Mouse (Mus musculus): ENCODE data around the gene Pbld2.
"Not testable (repeated sequence)": the region's sequence is repeated elsewhere in the genome, so short reads cannot be mapped to it uniquely, and the experiment has no call there.

Gene Pbld2

GRCm38 (mm10) chr10:63025491-63026011, 1.4 kb downstream of the Pbld2 start:
- DNase-seq (ENCODE audit: extremely low spot score) = peak; percentile 53

DNA sequence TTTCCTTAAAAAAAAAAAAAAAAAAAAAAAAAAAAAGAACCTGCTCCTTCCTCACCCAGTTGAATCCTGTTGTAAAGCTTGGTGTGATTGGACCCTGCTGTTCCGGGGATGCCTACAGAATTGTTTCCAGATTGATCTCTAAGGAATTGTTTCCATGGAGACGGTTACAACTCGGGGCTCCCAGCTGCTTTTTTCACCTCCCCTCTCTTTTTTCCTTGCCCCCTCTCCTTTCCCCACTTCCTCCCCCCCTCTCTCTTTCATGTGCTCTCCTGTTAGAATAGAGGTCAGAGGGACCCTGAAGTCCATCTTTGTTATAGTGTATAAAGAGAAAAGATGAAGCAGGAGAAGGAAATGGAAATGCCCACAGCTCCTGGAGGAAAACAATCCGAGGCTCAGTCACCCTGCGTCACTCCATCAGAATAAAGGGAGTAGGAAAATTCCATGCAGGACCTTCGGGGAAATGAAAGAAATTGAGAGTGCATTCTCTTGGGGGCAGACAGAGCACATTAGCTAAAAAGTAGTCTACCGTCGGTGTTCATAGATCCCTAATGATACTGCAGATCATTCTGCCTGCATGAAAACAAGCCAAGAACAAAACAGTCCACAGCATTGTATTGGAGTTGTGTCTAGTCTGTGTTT, 2.2 kb downstream of the Pbld2 start:
- peak; percentile 62 for DNase-seq (ENCODE audit: extremely low spot score)

- DNase-seq (ENCODE audit: extremely low spot score) = no peak
These were observed 2.7 kb downstream of the Pbld2 start for GRCm38 (mm10) chr10:63026795-63027160.

- no peak for DNase-seq (ENCODE audit: extremely low spot score)
These were observed 3.5 kb downstream of the Pbld2 start for GRCm38 (mm10) chr10:63027376-63028161.

DNA sequence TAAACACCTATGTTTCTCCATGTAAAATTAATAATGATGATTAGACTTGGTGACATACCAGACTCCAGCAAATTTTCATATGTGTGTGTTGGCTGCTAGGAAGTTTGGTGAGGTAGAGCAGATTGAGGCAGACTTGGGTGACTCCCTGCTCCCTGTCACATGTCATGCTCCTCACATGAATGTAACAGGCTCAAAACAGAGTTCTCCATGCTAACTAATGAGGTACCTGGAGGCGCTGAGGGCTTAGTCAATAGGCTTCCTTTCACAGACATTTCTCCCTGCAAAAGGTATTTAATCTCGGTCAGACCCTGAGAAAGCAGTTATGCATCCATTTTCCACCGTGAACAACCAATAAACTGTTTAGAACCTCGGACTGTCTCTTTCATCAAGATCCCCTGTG, 4.3 kb downstream of the Pbld2 start:
- no peak for DNase-seq (ENCODE audit: extremely low spot score)

GRCm38 (mm10) chr10:63032267-63032666, 8.2 kb downstream of the Pbld2 start:
- DNase-seq (ENCODE audit: extremely low spot score) = no peak

DNA sequence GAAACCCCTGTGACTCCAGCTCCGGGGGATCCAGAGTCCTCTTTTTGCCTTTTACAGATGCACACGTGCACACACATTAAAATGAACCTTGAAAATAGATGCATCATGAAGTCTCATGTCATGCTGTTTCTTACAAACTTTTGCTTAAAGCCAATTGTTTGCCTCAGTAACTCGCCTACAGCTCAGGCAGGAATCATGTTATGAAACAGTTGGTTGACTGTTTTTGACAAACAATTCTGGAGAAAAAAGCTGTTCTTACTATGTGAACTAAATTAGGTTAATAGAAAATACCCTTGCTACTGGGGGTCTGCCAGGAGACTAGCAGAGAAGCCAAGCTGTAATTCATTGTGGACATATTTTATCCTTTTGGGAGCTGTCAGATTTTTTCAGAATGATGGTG, 8.8 kb downstream of the Pbld2 start:
- DNase-seq (ENCODE audit: extremely low spot score) = no peak

DNA sequence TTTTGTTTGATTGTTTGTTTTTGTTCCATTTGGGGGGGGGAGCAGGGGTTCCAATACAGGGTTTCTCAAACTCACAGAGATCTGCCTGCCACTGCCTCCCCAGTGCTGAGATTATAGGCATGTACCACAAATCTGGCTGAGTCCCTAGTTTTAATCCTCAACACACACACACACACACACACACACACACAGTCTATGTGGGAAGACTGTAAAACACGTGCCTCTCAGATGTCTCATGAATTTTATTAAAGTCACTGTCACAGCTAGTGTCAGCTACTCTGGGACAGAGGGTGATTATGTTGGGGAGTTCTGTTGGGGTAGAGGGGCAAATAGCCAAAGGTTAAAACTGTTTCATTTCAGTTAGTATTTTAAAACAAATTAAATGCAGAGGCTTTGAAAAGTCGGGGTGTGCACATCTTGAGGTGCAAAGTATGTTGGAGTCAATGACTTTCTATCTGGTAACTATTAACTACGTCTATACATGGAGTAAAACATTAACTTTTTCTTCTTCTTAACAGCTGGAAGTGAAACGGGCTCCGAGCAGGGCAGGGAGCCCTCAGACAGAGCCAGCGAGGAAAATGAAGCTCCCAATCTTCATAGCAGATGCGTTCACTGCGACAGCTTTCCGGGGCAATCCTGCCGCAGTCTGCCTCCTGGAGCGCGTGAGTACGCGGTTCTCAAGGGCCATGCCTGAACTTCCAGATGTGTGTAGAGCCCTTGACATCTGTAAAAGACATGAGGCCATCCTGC, 14.6 kb downstream of the Pbld2 start:
- no peak for DNase-seq (ENCODE audit: extremely low spot score)

DNA sequence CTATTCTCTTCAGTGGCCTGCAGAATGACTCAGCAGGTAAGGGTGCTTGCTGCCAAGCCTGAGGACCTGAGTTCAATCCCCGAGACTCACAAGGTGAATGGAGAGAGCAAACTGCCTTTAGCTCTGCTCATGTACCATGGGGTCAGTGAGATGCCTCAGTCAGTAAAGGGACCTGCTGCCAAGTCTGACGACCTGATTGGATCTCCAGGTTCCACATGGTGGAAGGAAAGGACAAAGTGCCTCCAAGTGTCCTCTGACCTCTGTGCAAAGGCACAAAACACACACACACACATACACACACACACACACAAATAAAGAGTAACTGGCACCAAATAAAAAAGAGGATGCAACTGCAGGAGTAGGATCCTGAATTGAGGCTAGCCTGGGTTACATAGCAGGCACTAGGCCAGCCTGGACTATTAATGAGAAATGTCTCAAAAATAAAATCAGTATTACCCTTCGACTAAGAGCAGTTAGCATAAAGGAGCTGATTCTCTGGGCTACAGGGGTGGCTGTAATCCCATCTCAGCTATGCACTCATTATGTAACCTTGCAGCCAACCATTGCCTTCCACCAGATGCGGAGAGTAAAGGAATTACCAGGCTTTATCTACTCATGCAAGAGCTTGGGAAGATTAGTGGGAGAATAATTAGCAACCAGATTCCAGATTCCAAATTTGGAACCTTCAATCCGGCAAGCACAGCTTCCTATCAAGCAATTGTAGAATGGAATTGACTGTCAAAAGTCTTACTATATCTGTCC, 15.9 kb downstream of the Pbld2 start:
- DNase-seq (ENCODE audit: extremely low spot score) = no peak

DNA sequence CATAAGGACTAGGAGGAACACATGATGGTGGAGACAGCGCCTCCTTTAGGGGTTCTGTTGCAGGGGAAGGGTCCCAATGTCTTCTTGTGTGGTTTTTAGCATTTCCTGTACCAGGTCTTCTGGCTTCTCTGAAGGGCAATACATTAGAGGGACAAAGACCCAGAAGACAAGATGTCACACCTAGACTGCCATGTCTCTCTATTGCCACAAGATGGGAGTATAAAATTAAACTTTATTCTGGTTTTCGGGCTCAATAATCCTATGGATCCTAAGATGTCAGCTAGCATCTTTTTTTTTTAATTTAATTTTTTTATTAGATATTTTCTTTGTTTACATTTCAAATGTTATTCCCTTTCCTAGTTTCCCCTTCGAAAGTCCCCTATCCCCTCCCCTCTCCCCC, 19.0 kb downstream of the Pbld2 start:
- DNase-seq (ENCODE audit: extremely low spot score) = no peak

DNA sequence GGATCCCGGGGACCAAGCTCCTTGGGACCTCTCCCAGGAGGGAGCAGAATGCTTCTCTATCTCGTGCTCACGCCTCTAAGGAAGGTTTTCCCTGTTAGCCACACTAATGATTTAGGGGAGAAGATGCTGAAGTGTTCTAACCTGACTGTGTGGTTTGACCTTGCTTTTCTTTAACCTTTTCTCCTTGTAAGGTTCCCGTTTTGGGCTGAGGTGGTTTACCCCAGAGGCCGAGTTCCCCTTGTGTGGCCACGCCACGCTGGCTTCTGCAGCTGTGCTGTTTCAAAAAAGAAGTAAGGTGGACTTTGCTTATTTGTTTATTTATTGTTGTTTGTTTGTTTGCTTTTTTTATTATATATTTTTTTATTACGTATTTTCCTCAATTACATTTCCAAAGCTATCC, 23.6 kb downstream of the Pbld2 start:
- no peak for DNase-seq (ENCODE audit: extremely low spot score)

GRCm38 (mm10) chr10:63049106-63049505, 25.0 kb downstream of the Pbld2 start:
- no peak for DNase-seq (ENCODE audit: extremely low spot score)

GRCm38 (mm10) chr10:63051267-63051666, 27.2 kb downstream of the Pbld2 start:
- no peak for DNase-seq (ENCODE audit: extremely low spot score)

- DNase-seq (ENCODE audit: extremely low spot score) = no peak
These were observed 27.9 kb downstream of the Pbld2 start for GRCm38 (mm10) chr10:63052011-63052410.

GRCm38 (mm10) chr10:63053007-63053406, 28.9 kb downstream of the Pbld2 start:
- no peak for DNase-seq (ENCODE audit: extremely low spot score)

GRCm38 (mm10) chr10:63054071-63054470, 30.0 kb downstream of the Pbld2 start:
- not testable (repeated sequence) for DNase-seq (ENCODE audit: extremely low spot score)

DNA sequence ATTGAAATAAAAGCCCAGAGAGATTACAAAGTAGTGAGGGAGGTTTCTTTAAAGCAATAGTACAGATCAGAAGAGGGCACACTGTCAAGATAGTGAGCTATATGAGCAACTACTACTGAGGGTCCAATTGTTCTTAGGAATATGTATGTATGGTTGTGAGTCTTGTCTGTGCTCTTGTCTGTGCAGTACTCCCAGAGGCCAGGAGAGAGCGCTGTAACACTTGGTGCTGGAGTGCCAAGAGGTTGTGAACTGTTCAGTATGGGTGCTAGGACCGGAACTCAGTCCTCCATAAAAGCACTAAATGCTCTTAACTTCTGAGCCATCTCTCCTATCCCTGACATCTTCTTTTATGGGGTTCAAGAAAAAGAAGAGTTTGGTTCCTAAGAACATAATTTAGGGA, 30.5 kb downstream of the Pbld2 start:
- no peak for DNase-seq (ENCODE audit: extremely low spot score)

- peak; percentile 29 for DNase-seq (ENCODE audit: extremely low spot score)
These were observed 33.0 kb downstream of the Pbld2 start for GRCm38 (mm10) chr10:63056966-63057750.

GRCm38 (mm10) chr10:63059862-63060261, 35.7 kb downstream of the Pbld2 start, which contains the start of gene Pbld1:
Gene Pbld1, plus strand, starts transcription at chr10:63060162.
- no peak for DNase-seq (ENCODE audit: extremely low spot score)

GRCm38 (mm10) chr10:63060406-63060805, 36.3 kb downstream of the Pbld2 start:
- no peak for DNase-seq (ENCODE audit: extremely low spot score)

- DNase-seq (ENCODE audit: extremely low spot score) = no peak
These were observed 37.2 kb downstream of the Pbld2 start for GRCm38 (mm10) chr10:63061266-63061665.
